Mouse (Mus musculus) liver, embryonic 14.5 days (tissue): ENCODE results near the gene Gm44511. TPM values are rescaled to one million over a fixed set of nuclear protein-coding genes. Genes with fewer than 3 reads are reported as not detected.
A peak's percentile ranks its signal among the peaks of the same experiment; 100 is the strongest.
"Not testable (repeated sequence)": the region's sequence is repeated elsewhere in the genome, so short reads cannot be mapped to it uniquely, and the experiment has no call there.

Experiments used
- ATAC-seq: fragments of 200-750 bp; cut with Nextera tagmentation; 2 replicates; pipeline ENCODE4 v1.8.0; 2017; ENCODE audit warnings: moderate number of reproducible peaks, mild to moderate bottlenecking, moderate library complexity; ENCODE audit not compliant: insufficient read depth
- DNase-seq, 3 experiments: peaks; one replicate each; pipeline ENCODE4 v3.0.0-alpha.2; 2012 to 2013; ENCODE audit warnings: low read depth in 3 of 3, low spot score in 3 of 3
- H3K27ac ChIP-seq: fragments of 300-500 bp; sonication (generic); 2 replicates; pipeline ENCODE4 v1.5.1; 2014; ENCODE audit warnings: moderate library complexity, mild to moderate bottlenecking, control low read depth, inconsistent platforms
- H3K27me3 ChIP-seq: fragments of 300-500 bp; sonication (generic); 2 replicates; pipeline ENCODE4 v1.6.1; 2014; ENCODE audit warnings: mild to moderate bottlenecking, low read length, moderate library complexity; ENCODE audit not compliant: control insufficient read depth, insufficient read depth
- H3K36me3 ChIP-seq: fragments of 300-500 bp; sonication (generic); replicated peaks from 2 replicates; pipeline ENCODE4 v1.6.1; 2014; ENCODE audit warnings: low read depth; ENCODE audit not compliant: control insufficient read depth, insufficient read depth
- H3K4me1 ChIP-seq, 2 experiments: fragments of 200-500 bp in 1 of 2; fragments of 300-500 bp in 1 of 2; sonication (generic) in 1 of 2; replicated peaks; 2 replicates each; pipeline ENCODE4 v1.6.1; 2012 to 2014; ENCODE audit warnings: antibody characterized with exemption in 1 of 2, inconsistent platforms in 1 of 2, low read length in 1 of 2; ENCODE audit not compliant: control insufficient read depth in 2 of 2, insufficient read depth in 2 of 2
- H3K4me2 ChIP-seq: fragments of 300-500 bp; sonication (generic); 2 replicates; pipeline ENCODE4 v1.6.1; 2014; ENCODE audit warnings: low read depth, mild to moderate bottlenecking, control low read depth, moderate library complexity
- H3K4me3 ChIP-seq, 2 experiments: fragments of 200-500 bp in 1 of 2; fragments of 300-500 bp in 1 of 2; sonication (generic) in 1 of 2; 2 replicates each; pipeline ENCODE4 v1.5.1; 2012 to 2014; ENCODE audit warnings: low read depth in 2 of 2, low read length in 2 of 2, mild to moderate bottlenecking in 2 of 2, control low read depth in 1 of 2, inconsistent platforms in 1 of 2, moderate library complexity in 1 of 2; ENCODE audit not compliant: insufficient read depth in 1 of 2
- H3K9ac ChIP-seq: fragments of 300-500 bp; sonication (generic); replicated peaks from 2 replicates; pipeline ENCODE4 v1.6.1; 2014; ENCODE audit warnings: mild to moderate bottlenecking, control low read depth, moderate library complexity
- H3K9me3 ChIP-seq: fragments of 300-500 bp; sonication (generic); 2 replicates; pipeline ENCODE4 v1.6.1; 2016; ENCODE audit warnings: low read length, mixed read lengths; ENCODE audit not compliant: control insufficient read depth
- CTCF ChIP-seq: IDR thresholded peaks from 2 replicates; pipeline ENCODE4 v1.5.1; 2016; ENCODE audit warnings: antibody characterized with exemption, low read depth, control low read depth
- EP300 ChIP-seq: IDR thresholded peaks from 2 replicates; pipeline ENCODE4 v1.6.1; 2016; ENCODE audit warnings: antibody characterized with exemption, low read depth
- WGBS: fragments of 180-500 bp; shearing (Covaris S2); extraction: QIAGEN DNeasy Blood & Tissue Kit; methylation state at CpG from one replicate; pipeline ENCODE4 v1.1.7; 2014; ENCODE audit not compliant: insufficient replicate concordance; 5-methylcytosine and 5-hydroxymethylcytosine counted together
- polyA plus RNA-seq, 2 experiments: library from polyadenylated mRNA; depleted of rRNA in 1 of 2; stranded (reverse) in 1 of 2; unstranded in 1 of 2; fragments of >200 nt; fragmentation: Nextera tagmentation in 1 of 2; extraction: Ambion mirVana in 1 of 2; gene quantifications; 2 replicates each; pipeline versions ENCODE4 v1.2.1 to v1.2.3; 2012 to 2014

Gene Gm44511
- polyA plus RNA-seq, 2 experiments: not detected

DNA sequence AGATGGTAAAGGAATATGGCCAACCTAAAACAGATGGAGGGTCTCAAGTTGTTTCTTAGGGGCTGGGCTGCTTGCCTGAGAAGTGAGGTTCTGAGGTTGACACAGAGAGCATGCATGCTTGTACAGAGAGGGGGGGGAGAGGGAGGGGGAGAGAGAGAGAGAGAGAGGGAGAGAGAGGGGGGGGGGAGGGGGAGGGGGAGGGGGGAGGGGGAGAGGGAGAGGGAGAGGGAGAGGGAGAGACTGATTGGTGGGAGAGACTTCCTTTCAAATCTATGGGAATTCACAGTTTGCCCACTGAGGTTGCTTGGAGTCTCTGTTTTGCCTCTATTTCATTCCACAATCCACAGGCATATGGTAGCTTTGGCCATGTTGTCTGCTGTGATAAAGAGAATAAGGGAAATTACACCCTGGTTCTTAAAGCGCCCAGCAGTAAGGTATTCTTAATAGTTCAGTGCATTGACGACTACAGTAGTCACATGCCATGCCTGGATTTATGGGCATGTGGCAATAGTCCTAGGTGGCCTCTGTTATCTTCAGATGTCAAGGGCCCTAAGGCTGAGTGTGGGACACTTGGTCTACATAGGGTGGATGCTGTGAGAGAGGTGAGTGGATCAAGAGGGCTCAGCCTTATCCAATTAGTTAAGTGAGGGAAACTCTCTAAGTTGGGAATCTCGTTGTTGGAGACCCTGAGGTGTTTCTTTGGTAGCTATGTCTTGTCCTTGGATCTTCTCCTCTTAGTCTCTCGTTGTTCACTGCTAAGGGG is 15.4 kb upstream of the Gm44511 start:
- DNase-seq: no peak
- peaks cover 5 to 30% of the 10 kb centered on the region in 2 experiments for H3K4me1 ChIP-seq
- H3K27me3 ChIP-seq: no peaks in the 10 kb centered on the region
- no peak overlapping the region for H3K9ac ChIP-seq
- ATAC-seq: no peak
- H3K36me3 ChIP-seq: no peaks in the 10 kb centered on the region
- H3K4me3 ChIP-seq: peak overlapping the region in 1 of 2 experiments; percentile 75; a peak in 1 of 4 replicates
- no peak for TF ChIP-seq EP300
- no peak for TF ChIP-seq CTCF
- peak overlapping the region; percentile 81 for H3K4me2 ChIP-seq
- H3K27ac ChIP-seq: no peak overlapping the region
- WGBS: 29% methylated on average over 4 of the region's 4 CpGs
- no peaks in the 10 kb centered on the region for H3K9me3 ChIP-seq

DNA sequence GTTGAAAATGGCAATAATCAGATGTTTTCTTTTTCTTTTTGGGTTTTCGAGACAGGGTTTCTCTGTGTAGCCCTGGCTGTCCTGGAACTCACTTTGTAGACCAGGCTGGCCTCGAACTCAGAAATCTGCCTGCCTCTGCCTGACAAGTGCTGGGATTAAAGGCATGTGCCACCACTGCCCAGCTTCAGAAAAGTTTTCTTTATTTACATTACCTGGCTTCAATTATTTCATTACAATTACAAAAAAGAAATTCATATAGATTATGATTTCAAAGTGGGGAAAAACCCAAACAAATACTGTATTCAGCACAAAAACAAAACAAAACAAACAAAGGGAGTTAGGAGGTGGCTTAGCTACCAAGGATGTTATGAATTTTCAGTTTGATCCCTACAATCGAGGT is 14.6 kb upstream of the Gm44511 start:
- H3K27me3 ChIP-seq, H3K9me3 ChIP-seq, H3K36me3 ChIP-seq, H3K27ac ChIP-seq, H3K9ac ChIP-seq, H3K4me2 ChIP-seq, DNase-seq, H3K4me3 ChIP-seq, ATAC-seq: not testable (repeated sequence)
- H3K4me1 ChIP-seq: peaks cover 9 to 32% of the 10 kb centered on the region in 2 experiments
- 45% methylated on average over 3 of the region's 3 CpGs for WGBS

DNA sequence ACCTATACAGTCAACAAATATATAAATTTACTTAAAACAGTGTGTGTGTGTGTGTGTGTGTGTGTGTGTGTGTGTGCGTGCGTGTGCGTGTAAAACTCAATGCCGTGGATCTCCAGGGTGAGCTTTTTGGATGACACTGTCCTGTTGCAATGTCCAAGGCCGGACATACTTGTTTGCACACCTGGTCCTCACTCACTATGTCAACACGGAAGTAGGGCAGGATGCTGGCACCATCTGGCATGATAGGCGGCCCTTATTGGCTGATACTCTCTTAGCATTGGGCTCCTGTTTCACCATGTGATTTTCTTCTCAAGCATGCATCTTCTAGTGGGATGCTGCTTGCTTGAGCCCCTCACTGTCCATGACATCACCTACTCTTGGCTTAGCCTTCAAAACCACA is 13.8 kb upstream of the Gm44511 start:
- no peaks in the 10 kb centered on the region for H3K27me3 ChIP-seq
- peak overlapping the region in 1 of 2 experiments; percentile 64; a peak in 1 of 4 replicates for H3K4me3 ChIP-seq
- 48% methylated on average over 7 of the region's 7 CpGs for WGBS
- peaks cover 11 to 30% of the 10 kb centered on the region in 2 experiments for H3K4me1 ChIP-seq
- no peaks in the 10 kb centered on the region for H3K36me3 ChIP-seq
- H3K27ac ChIP-seq: no peak overlapping the region
- H3K9me3 ChIP-seq: no peaks in the 10 kb centered on the region
- DNase-seq: no peak
- no peak overlapping the region for H3K9ac ChIP-seq
- no peak for ATAC-seq
- H3K4me2 ChIP-seq: peak overlapping the region; percentile 88
- no peak for TF ChIP-seq EP300

DNA sequence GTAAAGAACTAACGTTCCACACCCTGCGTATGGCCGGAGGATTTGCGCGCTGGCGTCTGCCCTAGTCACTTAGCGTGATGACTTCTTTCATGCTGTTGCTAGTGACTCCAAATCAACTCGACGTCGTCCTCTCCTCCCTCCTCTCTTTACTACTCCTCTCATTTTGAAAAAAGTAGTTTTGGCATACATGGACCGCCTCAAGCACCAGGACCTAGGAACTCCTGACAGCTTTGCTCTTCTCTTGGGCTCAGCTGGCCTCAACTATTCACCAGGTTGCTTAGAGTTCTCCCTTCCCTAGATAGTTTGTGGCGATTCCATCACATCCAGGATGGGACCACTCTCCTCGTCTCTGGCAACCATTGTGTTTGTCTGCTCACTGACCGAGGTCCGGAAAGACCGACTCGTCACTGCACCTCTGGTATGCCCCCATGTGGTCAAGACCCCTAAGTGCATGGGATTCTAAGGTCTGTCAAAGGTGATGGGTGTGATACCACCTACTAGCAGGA is 13.2 kb upstream of the Gm44511 start:
- Histone ChIP-seq H3K36me3 (no peaks in the 10 kb centered on the region), H3K27ac (peak overlapping the region; percentile 32), H3K9ac (peak overlapping the region; percentile 61), H3K9me3 (no peaks in the 10 kb centered on the region), H3K4me1 (peaks cover 11 to 27% of the 10 kb centered on the region in 2 experiments), H3K4me3 (peak overlapping the region; percentile 64 to 66), H3K27me3 (no peaks in the 10 kb centered on the region), H3K4me2 (peak overlapping the region; percentile 88)
- TF ChIP-seq EP300: no peak
- peak; percentile 93 for TF ChIP-seq CTCF
- WGBS: under 1% methylated on average over 17 of the region's 17 CpGs
- peak; percentile 70 to 81 (median 76) for DNase-seq
- ATAC-seq: peak; percentile 42

DNA sequence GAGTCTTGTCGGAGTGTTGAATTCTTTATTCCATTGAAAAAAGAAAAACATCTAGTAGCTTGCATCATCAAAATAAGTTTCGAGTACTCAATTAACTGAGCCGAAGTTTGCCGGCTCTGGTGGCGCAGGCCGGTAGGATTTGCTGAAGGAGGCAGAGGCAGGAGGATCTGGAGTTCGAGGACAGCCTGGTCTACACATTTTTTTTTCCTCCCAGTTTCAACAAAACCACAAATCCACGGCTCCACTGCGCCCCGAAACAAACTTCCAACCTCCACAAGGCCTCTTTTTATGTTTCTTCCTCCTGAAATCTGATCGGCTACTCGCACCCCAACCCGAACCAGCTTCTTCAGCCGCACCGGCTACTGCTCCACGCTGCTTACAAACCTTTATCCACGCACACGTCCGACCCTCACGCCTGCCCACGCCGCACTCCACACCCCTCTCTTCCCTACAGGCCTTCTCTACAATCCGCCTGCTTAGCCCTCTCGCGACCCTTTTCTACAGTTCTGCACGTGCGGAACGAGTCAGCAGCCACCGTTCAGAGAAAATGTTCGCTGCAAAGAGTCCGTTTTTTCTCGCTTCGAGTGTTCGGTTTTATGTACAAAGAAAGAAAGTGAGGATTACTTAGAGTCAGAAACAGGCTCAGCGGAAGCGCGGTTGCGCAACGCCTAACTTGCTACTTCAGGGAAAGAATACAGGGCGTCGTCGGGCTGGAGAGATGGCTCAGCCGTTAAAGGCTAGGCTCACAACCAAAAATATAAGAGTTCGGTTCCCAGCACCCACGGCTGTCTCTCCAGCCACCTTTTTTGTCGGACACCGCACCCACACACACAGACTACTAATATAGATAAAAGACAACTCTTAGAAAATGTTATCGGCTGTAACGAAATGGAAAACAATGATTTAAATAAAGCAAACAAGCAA is 12.5 kb upstream of the Gm44511 start:
- DNase-seq (peak; percentile 66 to 72 (median 68)), ATAC-seq (peak; percentile 75)
- TF ChIP-seq CTCF: no peak
- TF ChIP-seq EP300: no peak
- Histone ChIP-seq H3K4me3 (peak overlapping the region; percentile 64 to 69), H3K27ac (peak overlapping the region; percentile 52), H3K9me3 (no peaks in the 10 kb centered on the region), H3K27me3 (no peaks in the 10 kb centered on the region), H3K9ac (peak overlapping the region; percentile 61), H3K4me2 (peak overlapping the region; percentile 88), H3K4me1 (peaks cover 8 to 24% of the 10 kb centered on the region in 2 experiments), H3K36me3 (no peaks in the 10 kb centered on the region)
- under 1% methylated on average over 49 of the region's 49 CpGs for WGBS
